Mouse (Mus musculus): Measurements from ENCODE around the gene Atxn7l3.

DNA sequence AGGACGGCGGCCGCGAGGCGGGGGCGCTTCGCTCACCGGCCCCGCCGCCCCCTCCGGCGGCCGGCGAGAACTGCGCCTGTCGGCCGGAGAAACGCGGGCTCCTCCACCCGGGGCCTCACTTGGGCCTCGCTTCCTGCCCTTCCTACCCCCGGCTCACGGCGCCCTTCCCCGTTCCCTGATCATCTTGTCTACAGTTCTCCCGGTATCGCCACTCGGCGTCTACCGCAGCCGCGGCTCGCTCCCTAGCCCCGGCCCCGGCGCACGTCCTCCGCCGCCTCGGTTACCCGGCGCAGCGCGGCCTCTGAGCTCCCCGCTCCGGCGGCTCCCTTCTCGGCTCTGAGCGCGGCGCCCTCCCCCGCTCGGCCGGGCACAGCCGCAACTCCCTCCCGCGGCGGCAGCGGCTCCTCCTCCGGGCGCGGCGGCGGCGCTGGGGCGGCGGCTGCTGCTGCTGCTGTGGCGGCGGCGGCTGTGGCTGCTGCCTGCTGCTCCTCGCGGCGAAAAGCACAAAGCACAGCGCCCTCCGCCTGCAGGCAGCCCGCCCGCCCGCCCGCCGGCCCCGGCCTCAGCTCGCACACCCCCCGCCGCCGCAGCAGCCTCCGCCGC, 21.0 kb upstream of the Atxn7l3 start:
- TF ChIP-seq CTCF (IDR thresholded peaks at IDR 0.05; ENCODE audit: low read depth, low read length) (no peak), POLR2A (IDR thresholded peaks at IDR 0.05; ENCODE audit: insufficient read depth, low read length) (no peak), EP300 (IDR thresholded peaks at IDR 0.05; ENCODE audit: insufficient read depth, low read depth, low read length) (no peak)
